Mouse (Mus musculus) fibroblast of lung, adult 2 months (primary cell): ENCODE results near the gene Acot8.

Experiments
- DNase-seq: peaks from one replicate; pipeline ENCODE4 v3.0.0-alpha.2; 2011; ENCODE audit warnings: low read depth

Gene Acot8

DNA sequence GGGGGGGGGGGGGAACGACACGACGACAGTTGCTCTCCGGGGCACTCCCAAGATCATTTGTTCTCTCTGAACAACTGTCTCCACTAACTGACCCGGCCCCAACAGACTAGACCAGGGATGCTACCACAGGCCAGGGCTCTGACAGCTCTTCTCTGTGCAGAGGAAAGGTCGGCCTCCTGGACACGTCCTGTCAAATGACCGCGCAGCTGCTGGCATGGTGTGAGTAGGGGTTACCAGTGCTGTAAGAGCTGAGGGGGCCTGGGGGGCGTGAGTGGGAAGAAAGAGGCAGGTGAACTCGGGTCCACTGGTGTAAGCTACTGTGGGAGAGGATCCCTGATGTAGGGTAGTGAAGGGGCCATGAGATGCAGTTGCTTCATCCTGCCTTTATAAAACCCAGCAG is 46.8 kb downstream of the Acot8 start:
- no peak for DNase-seq

DNA sequence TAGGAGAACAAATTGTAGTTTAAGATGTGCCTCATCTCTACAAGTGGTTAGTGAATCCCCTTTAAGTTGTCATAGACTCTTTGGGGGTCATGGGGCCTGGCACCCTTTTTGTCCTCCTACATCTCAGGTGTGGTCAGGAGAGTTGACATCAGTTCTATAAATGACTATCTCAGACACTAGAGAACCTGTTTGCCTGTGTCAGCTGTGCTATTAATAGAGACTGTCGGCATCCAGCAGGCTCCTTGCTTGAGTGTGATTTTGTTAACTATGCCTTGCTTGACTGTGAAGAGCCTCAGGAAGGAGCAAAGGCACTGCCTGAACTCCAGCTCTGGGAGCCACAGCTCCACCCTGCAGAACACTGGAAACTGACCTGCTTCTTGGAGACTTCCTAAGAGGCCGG is 49.9 kb downstream of the Acot8 start:
- DNase-seq, result no peak

GRCm38 (mm10) chr2:164754105-164754504 is 50.6 kb downstream of the Acot8 start:
- no peak for DNase-seq

GRCm38 (mm10) chr2:164752454-164752853 is 52.2 kb downstream of the Acot8 start:
- no peak for DNase-seq

GRCm38 (mm10) chr2:164748991-164749390 is 55.7 kb downstream of the Acot8 start:
- DNase-seq, result no peak

GRCm38 (mm10) chr2:164748191-164748590 is 56.5 kb downstream of the Acot8 start:
- no peak for DNase-seq

DNA sequence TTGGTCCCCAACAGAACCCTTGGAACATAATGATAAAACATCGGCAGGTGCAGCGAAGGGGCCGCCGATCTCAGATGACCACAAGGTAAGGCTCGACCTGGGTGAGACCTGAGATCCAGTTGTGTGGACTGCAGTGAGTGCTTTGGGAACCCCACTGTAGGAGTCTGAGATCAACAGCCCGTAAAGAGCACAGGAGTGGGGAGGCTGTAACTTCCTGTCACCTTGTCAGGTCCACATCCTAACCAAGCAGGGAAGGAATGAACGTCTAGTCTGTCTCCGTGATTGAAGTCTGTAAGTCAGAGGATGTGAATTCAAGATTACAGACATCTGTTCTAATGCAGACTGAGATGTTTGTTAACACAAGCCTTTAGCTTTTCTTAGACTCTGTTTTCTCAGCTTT is 58.0 kb downstream of the Acot8 start:
- no peak for DNase-seq

DNA sequence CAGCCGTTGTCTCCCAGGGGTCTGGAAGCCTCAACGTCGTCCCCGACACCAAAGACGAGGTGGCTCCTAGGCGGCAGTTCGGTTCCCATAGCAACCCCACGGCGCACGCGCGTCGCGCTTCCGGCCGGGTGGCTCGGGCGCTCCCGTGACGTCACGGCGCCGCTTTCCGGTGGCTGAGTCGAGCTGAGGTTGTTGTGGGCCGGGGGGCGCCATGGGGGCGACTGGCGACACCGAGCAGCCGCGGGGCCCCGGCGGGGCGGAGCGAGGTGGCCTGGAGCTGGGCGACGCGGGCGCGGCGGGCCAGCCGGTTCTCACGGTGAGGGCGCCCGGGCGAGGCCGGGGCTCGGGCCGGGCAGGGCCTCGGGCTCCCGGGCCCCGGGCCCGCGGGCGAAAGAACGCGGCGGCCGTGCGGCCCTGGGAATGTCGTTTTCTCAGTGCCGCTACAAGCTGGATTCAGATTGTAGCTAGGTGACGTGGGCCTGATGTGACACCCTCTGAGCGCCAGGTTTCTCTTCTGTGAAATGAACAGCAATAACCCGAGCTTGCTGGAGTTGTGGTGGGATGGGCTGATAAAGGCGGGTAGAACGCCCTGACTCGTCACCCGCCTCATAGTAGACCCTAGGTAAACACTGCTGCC is 58.7 kb downstream of the Acot8 start, which contains the start of the genes Wfdc3 and Dnttip1:
Gene Wfdc3 (minus strand): TSS at position 89 of the 637 bp plus-strand sequence.
Gene Dnttip1 (plus strand): TSS at position 141 of the 637 bp plus-strand sequence.
- DNase-seq, result no peak

DNA sequence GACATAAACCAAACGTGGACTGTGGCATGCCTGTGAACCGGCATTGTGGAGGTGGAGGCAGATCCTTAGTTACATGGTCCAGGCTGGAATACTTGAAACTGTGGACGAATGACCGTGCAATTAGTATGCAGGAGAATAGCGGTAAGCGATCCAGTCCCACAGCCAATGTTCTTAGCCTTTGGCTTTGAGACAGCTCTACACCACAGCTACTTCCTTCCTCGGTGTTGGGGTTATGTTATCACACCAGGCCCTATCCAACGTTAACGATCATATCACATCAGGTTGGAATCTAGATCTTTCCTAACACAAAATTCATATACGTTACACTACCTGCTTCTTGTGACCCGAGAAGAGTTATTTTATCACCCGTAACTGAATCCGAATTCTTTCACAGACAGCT is 59.7 kb downstream of the Acot8 start:
- DNase-seq, result no peak
